Mouse (Mus musculus): ENCODE results near the gene Fam227b. TPM values are rescaled to one million over a fixed set of nuclear protein-coding genes. Genes with fewer than 3 reads are reported as not detected.

The Fam227b gene
- total RNA-seq, 2 experiments from 2014 or later = not detected

DNA sequence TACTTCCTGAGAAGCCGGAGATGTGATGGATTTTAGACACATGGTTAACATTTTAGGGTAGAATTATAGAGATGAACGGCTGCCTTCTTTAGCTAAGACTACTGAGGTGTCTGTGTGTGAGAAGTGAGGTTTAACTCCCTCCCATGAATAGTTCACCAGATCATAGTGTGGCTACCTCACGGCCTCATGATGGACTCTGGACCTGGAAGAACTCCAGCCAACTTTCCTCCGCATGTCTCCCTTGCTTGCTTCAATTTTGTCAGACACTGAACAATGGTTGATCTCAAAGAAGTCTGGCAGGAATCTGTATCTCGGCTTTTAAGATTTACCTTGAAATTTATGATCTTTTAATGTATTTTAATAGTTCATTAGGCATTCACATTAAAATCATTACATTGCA lies 106.2 kb downstream of the Fam227b start:
- Histone ChIP-seq H3K4me3 (no peak overlapping the region), H3K27ac (no peak overlapping the region)
- DNase-seq (ENCODE audit: low spot score in 2 of 2) = no peak
- no peak for TF ChIP-seq CTCF (conservative IDR thresholded peaks at IDR 0.05)

DNA sequence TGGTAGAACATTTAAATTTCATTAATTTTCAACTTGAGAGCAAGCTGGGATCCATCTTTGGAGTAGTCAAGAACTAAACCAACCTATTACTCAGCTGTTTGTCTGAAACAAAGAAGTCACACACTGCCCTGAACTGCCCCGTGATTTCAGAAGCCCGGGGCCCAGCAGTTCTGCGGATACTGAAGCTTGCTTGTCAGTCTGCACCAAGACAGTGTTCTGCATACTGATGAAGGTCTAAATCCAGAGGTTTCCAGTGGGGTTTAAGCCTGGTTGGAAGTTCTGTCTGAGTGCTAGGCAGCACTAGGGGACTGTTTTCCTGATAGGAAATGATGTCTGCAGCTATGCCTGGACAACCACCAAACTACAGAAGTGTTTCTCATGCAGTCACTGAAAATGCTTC lies 109.1 kb downstream of the Fam227b start:
- DNase-seq (ENCODE audit: low spot score in 2 of 2) = no peak
- no peak overlapping the region for H3K27ac ChIP-seq

DNA sequence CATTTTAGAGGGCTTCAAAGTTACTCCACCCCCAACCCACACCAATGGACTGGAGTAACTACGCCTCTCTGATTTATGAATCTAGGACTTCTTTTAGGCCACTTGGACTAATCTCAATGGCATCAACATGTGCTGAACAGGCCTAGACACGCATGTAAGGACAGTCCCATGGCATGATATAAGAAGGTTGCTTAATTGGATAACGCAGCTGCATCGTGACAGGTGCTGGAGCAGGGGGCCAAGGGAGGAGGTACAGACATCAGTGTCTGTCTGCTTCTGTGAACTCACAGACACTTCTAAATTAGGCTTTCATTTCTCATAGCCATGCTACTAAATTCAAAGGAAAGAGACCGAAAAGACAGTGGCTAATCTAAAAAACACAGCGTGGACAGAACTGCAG lies 110.6 kb downstream of the Fam227b start:
- Histone ChIP-seq H3K4me3 (no peak overlapping the region), H3K27ac (no peak overlapping the region)
- TF ChIP-seq CTCF (conservative IDR thresholded peaks at IDR 0.05) = no peak
- DNase-seq (ENCODE audit: low spot score in 2 of 2) = no peak

More for the DNA sequence above, 109.1 kb downstream of the Fam227b start:
- TF ChIP-seq CTCF (conservative IDR thresholded peaks at IDR 0.05) = no peak
- no peak overlapping the region for H3K4me3 ChIP-seq

DNA sequence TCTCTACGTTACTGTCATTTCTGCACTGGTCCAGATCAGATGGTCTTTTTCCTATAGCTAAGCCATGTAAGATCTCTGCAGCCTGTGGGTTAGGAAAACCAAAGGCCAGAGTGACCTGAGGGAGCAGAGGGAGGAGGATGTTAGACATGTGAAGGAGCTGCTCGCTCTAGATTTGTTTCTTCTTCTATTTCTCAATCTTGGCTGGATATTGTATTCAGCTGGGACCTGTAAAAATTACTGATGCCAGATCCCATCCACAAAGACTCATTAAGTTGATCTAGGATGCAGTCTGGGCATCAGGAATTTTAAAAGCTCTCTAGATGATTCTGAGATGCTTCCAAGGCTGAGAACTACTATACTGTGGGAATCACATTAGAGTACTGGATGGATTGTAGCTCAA lies 111.2 kb downstream of the Fam227b start:
- Histone ChIP-seq H3K4me3 (no peak overlapping the region), H3K27ac (no peak overlapping the region)
- TF ChIP-seq CTCF (conservative IDR thresholded peaks at IDR 0.05) = no peak
- DNase-seq (ENCODE audit: low spot score in 2 of 2) = no peak

DNA sequence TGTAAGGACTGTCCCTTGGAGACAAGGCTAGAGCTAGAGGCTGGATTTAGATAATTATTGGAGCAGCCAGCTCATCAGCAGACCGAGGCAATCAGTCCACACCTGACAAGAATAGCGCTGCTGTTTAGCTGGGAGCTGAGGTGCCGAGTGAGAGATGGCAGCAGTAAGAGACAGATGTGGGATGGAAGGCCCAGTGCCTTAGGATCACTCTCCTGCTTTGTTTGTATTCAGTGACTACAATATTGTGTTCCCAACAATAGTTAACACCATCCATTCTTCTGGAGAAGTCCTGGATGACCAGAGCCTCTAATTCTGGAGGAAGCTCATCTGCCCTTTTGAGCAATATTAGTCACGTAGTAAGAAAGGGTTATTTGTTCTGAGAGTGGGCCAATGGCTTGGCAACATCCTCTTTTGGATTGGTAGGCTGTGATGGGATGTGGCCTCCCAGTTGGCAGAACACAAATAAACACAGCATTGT lies 112.4 kb downstream of the Fam227b start:
- TF ChIP-seq CTCF (conservative IDR thresholded peaks at IDR 0.05) = no peak
- H3K4me3 ChIP-seq = no peak overlapping the region
- H3K27ac ChIP-seq = no peak overlapping the region
- no peak for DNase-seq (ENCODE audit: low spot score in 2 of 2)

DNA sequence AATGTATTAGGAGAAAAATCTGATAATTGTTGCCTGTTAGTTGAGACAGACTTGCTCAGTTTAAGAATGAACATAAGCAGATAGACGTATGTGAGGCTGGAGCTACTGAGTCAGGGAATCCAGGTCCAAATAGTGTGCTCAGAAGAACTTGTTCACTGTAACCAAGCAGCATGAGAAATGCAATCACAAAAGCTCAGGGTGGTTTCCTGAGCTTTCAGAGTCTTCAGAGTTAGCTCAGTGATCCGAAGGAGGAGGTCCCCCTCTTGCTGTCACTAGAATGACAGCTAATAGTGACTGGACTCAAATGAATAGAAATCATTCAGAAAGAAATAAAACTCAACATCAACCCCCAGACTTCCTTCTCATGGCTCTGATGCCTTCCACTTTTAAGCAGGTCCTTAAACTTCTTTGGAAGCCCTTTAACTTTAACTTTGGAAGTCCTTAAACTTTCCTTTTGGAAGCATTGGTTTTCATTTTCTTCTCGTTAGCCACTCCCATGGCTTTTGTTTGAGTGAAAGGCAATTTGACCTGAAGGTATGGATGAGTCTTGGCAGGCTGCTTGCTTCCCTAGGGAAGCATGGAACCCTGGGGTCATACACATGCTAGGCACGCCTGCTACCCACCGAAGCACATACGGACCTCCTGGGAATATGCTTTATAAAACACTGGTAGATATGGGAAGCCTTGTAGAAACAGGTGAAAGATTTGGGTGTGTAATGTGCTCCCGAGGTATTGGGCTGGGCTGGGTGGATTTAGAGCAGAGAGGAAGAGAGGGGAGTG lies 113.4 kb downstream of the Fam227b start:
- no peak for DNase-seq (ENCODE audit: low spot score in 2 of 2)
- Histone ChIP-seq H3K4me3 (no peak overlapping the region), H3K27ac (no peak overlapping the region)
- no peak for TF ChIP-seq CTCF (conservative IDR thresholded peaks at IDR 0.05)

DNA sequence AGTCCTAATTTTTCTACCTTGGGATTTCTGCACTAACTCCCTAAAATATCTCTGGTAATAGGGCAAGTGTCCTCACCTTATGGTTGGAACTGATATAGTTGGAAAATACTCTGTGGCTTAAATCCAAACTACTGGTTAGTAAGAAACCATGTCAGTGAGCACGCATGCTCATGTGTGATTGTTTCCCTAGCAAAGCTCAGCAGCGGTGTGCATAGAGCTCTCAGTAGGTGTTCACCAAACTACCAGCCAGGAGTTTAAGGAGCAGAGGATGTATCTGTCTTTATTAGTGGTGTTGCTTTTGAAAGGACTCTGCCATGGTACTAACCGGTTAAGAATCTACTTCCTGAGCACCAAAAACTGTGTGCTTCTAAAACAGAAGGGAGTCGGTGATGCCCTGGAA lies 115.7 kb downstream of the Fam227b start:
- Histone ChIP-seq H3K27ac (no peak overlapping the region), H3K4me3 (no peak overlapping the region)
- DNase-seq (ENCODE audit: low spot score in 2 of 2) = no peak
- TF ChIP-seq CTCF (conservative IDR thresholded peaks at IDR 0.05) = no peak

DNA sequence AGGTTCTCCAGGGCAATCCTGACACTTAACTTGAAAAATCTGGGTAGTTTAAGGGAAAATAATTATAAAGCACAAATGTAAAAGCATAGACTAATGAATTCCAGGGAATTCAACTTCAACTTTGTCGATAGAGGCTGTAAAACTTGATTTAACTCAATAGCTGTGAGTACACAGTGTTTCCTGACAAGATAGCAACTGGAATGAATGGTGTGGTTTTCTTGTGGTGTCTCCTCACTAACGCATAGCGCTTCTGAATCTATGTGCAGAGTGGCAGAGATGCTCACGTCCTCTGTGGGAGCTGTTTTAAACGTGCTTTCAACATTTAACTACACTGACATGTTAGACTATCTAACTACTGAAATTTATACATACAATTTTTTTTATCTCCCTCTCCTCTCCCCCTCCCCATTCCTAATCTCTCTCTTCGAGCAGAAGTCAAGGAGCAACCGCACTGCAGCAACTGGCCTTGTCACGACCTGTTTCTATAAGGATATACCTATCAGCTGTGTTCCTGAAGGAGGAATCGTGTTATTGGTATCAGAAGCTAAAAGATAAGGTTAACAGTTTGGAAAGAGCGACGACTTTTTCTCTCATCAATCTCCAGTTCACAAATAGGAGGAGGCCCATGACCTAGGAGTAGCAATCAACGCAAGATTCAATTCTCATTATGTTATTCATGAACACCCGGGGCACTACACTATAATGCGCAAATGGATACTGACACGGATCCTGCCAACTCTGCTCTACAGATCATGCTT lies 116.6 kb downstream of the Fam227b start:
- Histone ChIP-seq H3K27ac (no peak overlapping the region), H3K4me3 (no peak overlapping the region)
- no peak for DNase-seq (ENCODE audit: low spot score in 2 of 2)
- TF ChIP-seq CTCF (conservative IDR thresholded peaks at IDR 0.05) = no peak

DNA sequence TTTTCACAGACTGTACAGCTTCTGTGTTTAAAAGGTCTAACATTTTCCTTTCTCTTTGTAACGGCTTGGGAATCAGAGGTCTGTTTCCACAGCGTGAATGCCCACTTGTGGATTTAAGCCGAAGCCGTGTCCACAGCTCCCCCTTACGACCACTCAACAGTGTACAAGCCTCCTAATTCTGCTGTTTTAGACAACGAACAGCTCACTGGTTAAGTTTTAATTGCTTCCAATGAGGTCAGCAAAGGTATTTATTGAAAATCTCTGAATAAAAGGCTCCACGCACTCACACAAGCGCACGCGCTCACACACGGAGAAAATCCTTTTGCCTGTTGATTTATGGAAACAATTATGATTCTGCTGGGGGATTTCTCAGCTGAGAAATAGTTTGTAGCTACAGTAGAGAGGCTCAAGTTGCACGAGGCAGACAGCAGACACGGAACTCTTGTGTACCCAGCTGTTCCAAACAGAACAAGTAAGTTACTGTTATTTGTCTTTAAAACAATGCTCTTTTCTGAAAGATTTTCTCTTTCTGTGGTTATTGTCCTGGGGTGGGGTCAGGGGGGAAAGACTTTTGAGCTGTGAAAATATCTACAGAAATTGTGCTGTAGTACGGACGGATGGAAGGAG lies 117.3 kb downstream of the Fam227b start, which contains the start of gene Fgf7:
Fgf7 (plus strand) TSS at position 280 of the 627 bp plus-strand sequence.
- no peak within 1 kb of the TSS for H3K27ac ChIP-seq
- H3K4me3 ChIP-seq = no peak within 1 kb of the TSS
- peak; percentile 74 for TF ChIP-seq CTCF (conservative IDR thresholded peaks at IDR 0.05)
- peak; percentile 15 to 25 for DNase-seq (ENCODE audit: low spot score in 2 of 2)

DNA sequence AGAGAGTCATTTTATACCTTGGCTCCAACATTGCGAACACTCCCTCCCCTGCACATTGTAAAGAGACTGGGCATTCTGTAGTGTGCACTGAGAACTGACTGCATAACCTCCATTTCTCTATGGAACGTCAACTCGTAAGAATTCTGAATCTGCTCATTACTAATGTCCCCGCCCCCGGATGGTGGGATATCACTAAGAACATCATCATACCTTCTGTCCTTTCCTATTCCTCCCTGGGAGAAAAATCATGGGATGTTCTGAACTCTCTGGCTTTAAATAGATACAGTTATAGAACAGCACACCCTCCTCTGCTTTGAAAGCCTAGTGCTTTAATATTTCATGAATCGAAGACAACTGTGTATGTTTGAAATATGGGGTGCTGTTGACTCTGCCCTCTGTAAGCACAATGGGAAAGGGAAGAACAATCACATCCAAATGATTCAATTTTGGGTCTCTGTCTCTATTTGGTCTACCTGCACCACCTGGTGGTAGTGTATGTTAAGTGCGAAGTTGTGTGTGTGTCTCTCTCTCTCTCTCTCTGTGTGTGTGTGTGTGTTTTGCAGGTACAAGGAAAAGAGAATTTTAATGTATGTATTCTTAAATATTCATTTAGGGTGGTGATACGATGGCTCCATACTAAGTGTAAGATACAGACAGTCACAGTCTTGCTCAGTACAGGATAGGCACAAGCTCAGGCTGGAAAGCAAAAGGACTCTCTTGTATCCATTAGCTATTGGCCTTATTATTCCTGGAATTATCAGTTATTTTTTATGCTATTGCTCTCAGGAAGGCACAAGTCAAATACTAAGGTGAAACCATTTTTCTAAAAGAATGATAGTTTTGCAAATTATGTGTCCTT lies 118.5 kb downstream of the Fam227b start:
- Histone ChIP-seq H3K27ac (no peak overlapping the region), H3K4me3 (no peak overlapping the region)
- DNase-seq (ENCODE audit: low spot score in 2 of 2) = peak in 1 of 2 experiments; percentile 24
- TF ChIP-seq CTCF (conservative IDR thresholded peaks at IDR 0.05) = peak; percentile 71

DNA sequence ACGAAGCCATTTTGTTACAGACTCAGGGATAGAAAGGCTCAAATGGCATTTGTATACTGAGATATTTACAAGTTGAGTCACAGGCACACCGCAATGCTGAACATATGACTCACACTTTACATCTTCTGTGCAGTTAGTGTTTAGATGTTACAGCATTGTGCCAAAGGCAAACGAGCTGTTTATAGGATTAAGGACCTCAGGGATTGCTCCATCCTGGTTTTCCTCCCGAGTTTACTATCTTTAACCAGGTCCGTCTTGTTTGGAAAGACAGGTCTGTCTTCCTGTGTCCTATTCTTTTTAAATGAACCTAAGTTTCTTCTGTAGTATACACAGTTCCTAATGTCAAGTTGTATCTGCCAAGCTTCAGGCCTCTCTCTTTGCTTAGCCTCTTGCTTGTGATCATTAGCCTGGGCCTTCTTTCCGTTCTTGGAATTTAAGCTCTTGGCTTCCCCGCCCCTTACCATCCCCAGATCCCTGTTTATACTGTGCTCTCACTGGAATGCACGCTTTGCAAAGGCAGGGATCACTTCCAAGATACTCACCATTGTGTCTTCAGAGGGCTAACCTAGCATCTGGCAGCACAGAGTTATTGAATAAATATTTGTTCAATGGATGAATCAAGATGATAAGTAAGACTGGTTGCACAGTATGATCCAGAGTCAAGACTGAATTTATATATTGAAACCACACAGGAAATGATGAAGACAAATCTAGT lies 120.5 kb downstream of the Fam227b start:
- no peak for DNase-seq (ENCODE audit: low spot score in 2 of 2)
- H3K27ac ChIP-seq = no peak overlapping the region
- no peak overlapping the region for H3K4me3 ChIP-seq
- no peak for TF ChIP-seq CTCF (conservative IDR thresholded peaks at IDR 0.05)

Measured in layer of hippocampus, adult 2 months (tissue).